Mouse (Mus musculus) erythroblast, embryonic 14.5 days (primary cell): Measurements from ENCODE around the gene Atp2c2.

ENCODE experiments used
- GATA1 ChIP-seq: IDR thresholded peaks from 2 replicates; pipeline ENCODE4 v1.6.1; 2012; ENCODE audit warnings: low read length, inconsistent platforms, mixed read lengths
- TAL1 ChIP-seq: IDR thresholded peaks from 3 replicates; pipeline ENCODE4 v1.6.1; 2012; ENCODE audit warnings: low read length, inconsistent platforms, mixed read lengths

GRCm38 (mm10) chr8:119765311-119765710, 65.5 kb downstream of the Atp2c2 start:
- no peak for TF ChIP-seq GATA1
- TF ChIP-seq TAL1 = no peak
